Mouse (Mus musculus): ENCODE data around the gene 4930469K13Rik. TPM values are rescaled to one million over a fixed set of nuclear protein-coding genes. Genes with fewer than 3 reads are reported as not detected.
A peak's percentile ranks its signal among the peaks of the same experiment; 100 is the strongest.
"Not testable (repeated sequence)": the region's sequence is repeated elsewhere in the genome, so short reads cannot be mapped to it uniquely, and the experiment has no call there.

4930469K13Rik gene
- not detected for total RNA-seq (2021)

DNA sequence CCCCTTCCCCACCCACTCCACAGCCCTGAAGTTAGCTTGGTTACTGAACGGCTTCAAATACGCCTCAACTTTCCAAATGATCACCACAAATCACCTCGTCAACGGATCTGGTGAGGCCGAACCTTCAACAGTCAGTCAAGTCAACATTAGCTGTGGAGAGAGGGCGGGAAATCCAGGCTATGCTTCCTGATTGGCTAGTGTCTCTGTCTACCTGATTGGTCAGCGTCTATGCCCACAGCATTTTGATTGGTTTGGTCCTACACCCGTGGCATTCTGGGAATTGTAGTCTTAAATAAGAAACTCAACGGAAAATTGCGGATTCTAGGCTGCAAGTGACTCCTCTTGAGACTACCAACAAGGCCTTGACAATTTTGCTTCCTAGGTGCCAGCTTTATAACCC lies at the start of gene 4930469K13Rik:
Gene 4930469K13Rik (minus strand): TSS at position 133 of the 400 bp plus-strand sequence.
- intact Hi-C loops (cut with DNase I): no loop called here
- DNase-seq: no peak

DNA sequence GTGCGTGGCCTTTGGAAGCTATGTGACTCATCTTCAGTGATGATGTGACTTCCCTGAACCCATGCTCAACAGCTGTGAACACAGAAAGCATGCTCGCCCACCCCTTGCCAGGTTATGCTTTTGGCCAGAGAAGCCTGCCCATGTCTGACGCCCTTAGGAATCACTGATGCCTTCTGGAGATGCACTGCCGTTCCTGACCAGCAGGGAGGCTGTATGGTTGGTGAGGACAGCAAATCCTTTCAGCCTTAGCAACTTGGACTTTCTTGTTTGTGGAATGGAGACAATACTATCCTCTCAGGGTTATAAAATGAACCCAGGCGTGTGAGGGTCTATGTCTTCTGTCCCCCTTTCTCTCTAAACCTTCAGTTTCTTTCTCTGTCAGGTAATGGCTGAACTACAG lies 48.6 kb upstream of the 4930469K13Rik start:
- intact Hi-C loops (cut with DNase I): loop anchor here (10.0 kb wide), 1 partner anchor 668 kb away; no protein-coding TSS in a partner anchor
- DNase-seq: no peak

DNA sequence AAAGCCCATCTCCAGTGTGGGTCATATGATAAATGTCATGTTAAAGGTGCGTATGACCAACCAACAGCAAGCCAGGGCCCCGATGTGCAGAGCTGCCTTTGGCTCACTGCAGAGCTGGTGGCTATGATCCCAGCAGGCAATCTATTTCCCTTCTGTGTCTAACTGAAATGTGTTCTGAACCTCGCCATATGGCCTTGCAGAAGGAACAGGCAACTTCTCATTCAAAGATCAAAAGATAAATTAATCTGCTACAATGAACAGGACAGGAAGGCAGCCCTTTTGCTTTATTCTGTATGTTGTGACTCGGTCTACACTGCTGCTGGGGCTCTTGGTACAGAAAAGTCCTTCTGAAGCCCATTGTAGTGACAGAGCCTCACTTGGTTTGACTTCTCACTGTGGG lies 46.1 kb upstream of the 4930469K13Rik start:
- intact Hi-C loops (cut with DNase I): loop anchor here (10.0 kb wide), 1 partner anchor 670 kb away; no protein-coding TSS in a partner anchor
- no peak for DNase-seq

DNA sequence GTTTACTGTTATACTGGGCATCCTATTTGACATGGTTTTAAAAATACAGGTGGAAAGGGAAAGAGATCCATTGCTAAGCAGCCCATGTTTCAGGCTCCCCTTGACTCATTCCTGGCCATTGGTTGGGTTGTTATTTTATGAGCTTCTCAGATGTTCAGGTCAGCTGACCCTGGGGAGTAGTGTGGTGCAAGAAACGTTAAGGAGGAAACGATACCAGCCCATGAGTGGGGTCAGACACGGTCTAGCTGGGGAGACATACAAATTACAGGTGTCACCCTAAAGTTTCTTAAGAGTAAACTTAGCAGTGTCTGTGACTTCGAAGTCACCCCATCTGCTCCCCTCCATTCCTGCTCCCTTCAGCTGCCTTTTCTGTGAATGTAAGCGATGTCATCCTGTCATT lies 45.6 kb upstream of the 4930469K13Rik start:
- intact Hi-C loops (cut with DNase I): loop anchor here (10.0 kb wide), 1 partner anchor 671 kb away; no protein-coding TSS in a partner anchor
- DNase-seq: no peak

DNA sequence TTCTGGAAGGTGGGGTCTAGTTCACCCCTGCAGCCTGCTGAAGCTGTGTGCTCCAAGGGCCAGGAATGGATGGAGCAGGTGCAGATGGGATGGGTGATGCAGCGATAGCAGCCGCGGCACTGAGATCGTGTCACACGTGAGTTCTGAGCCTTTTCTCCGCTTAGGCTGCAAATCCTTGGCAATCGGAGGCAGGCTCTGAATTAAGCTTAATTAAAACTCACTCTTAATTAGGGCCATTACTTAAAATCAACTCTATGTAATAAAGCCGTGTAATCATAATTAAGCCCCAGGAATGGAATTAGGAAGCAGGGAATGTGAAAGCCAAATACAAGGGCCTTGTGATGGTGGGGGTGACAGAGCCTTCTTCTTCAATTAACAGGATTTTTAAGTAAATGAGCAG lies 40.9 kb upstream of the 4930469K13Rik start:
- intact Hi-C loops (cut with DNase I): no loop called here
- DNase-seq: no peak

DNA sequence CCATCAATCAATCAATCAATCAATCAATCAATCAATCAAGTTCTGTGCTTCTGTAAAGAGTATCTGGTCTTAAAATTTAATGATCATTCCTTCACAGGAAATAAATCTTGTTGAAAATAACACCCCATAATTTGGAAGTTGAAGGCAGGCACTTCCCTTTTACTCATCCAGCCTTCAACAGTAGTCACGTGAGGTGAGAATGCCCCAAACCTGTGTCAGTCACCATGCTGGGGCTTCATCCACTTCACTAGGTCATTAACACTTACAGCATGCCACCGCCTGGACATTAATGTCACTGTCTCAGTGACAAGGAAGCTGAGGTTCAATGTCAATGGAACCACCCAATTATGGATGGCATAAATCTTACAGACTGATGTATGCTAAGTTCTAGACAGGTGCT lies 30.1 kb upstream of the 4930469K13Rik start:
- intact Hi-C loops (cut with DNase I): no loop called here

DNA sequence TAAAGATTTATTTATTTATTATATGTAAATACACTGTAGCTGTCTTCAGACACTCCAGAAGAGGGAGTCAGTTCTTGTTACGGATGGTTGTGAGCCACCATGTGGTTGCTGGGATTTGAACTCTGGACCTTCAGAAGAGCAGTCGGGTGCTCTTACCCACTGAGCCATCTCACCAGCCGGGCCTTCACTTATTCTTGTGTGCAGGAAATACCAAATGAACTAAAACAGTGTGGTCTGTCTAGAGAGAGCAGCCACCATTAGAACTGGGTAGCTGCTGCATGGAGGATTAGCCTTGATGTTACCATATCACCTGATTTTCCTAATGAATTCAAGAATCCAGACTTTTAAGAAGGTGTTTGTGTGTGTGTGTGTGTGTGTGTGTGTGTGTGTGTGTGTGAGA lies 27.4 kb upstream of the 4930469K13Rik start:
- intact Hi-C loops (cut with DNase I); DNase-seq: not testable (repeated sequence)

More for the DNA sequence above, 30.1 kb upstream of the 4930469K13Rik start:
- no peak for DNase-seq

DNA sequence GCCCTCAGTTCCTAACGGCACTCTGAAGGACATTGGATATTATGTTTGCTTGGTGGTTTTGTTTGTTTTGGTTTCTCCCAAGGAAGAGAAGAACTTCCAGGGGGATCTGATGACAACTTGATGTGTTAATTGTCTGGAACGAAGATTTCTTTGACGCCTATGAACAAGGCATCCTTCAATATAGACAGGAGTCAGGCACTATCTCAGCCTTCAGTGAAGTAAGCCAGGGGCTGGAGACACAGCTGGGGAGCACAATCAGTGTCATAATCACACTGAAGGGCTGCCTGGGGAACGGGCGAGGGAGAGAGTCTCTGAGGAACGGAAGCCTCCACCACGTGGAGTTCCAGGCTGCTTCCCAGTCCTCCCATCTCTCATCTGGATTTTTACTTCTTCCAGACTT lies 26.5 kb upstream of the 4930469K13Rik start:
- no peak for DNase-seq
- intact Hi-C loops (cut with DNase I): no loop called here

DNA sequence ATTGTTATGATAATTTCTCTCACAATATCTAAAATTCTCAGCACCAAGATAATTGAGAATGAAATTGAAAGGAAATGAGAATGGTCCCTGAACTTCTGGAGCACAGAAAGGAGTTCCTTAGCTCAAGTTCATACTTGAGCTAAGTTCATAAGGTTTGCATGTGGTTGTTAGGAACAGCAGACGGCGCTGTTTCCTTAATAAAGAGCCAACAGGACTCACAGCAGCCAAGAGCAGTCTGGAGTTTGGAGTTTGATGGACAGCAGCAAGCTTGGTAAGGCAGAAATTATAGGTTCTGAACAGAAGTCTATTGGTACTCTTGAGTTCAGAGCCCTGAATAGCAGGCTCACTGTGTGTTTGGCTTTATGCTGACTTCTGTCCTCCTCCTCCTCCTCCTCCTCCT lies 24.8 kb upstream of the 4930469K13Rik start:
- peak in 1 of 2 experiments; percentile 17 for DNase-seq
- intact Hi-C loops (cut with DNase I): no loop called here

DNA sequence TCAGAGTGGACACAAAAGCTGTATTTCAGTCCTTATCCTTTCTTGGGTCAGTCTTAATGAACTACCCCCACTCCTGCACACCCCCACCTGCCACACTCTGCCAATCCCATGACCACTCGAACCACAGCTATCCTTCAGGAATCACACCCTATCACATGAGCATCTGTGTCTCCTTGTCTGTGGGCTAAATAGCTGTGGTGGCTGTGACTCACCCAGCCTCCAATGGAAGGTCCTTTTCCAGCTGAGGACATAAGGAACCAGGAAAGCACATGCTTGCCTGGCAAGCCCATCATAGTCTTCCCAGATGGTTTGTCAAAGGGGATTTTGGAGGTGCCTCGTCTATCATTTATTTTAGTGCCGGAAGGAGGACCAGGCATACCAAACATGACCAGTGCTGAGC lies 20.0 kb upstream of the 4930469K13Rik start:
- intact Hi-C loops (cut with DNase I): loop anchor here (5.0 kb wide), 1 partner anchor 106 kb away; no protein-coding TSS in a partner anchor
- no peak for DNase-seq

DNA sequence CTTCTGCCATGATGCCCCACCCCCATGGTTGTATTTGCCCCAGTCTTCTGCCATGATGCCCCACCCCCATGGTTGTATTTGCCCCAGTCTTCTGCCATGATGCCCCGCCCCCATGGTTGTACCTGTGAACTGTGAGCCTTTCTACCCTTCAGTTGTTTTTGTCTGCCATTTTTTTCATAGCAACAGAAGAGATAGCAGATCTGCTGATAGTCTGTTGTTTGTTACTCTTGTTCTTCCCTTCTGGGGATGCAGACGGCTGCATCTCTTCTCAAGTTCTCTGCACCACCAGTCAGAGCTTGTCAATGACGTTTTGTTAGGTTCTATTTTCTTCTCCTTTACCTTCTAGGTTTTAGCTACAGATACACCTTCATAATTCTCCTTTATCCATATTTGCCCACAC lies 19.2 kb upstream of the 4930469K13Rik start:
- intact Hi-C loops (cut with DNase I): loop anchor here (5.0 kb wide), 1 partner anchor 105 kb away; no protein-coding TSS in a partner anchor
- no peak for DNase-seq

DNA sequence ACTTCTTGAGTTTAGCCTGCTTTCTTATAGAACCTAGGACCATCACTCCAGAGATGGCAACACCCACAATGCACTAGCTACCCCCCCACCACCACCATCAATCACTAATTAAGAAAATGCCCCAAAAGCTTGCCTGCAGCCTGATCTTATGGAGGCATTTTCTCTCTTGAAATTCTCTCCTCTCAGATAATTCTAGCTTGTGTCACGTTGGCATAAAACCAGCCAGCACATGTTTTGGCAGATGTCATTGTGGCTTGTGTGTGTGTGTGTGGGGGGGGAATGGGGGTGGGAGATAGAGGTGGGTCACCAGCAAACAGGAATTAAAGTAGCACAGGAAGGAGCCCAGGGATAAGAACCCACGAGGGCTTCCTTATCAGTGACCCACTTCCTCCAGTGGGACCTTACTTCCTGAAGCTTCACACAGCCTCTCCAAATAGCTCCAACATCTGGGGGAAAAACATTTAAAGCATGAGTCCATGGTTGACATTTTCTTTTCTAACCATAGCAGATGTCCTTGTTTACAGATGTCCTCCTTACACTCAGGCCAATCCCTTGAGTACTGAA lies 18.3 kb upstream of the 4930469K13Rik start:
- intact Hi-C loops (cut with DNase I): loop anchor here (5.0 kb wide), 1 partner anchor 104 kb away; no protein-coding TSS in a partner anchor
- no peak for DNase-seq

DNA sequence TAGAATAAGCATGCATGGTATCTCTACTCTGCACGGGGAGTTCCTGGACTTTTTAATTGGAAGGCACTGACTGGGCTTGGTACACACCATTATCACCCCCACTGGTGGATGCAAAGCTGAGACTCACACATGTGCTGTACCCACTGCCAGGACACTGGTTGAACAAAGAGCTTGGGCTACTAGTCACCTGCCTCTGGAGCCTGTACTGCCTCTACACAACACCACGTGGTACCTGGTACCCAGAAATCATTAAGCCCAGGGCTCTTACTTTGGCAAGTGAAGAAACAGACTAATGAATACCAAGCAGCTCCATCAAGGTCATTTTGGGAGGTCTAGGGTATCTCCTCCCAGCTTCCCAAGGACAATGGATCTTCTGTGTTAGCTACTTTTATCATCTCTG lies 15.4 kb upstream of the 4930469K13Rik start:
- DNase-seq: no peak
- intact Hi-C loops (cut with DNase I): no loop called here

DNA sequence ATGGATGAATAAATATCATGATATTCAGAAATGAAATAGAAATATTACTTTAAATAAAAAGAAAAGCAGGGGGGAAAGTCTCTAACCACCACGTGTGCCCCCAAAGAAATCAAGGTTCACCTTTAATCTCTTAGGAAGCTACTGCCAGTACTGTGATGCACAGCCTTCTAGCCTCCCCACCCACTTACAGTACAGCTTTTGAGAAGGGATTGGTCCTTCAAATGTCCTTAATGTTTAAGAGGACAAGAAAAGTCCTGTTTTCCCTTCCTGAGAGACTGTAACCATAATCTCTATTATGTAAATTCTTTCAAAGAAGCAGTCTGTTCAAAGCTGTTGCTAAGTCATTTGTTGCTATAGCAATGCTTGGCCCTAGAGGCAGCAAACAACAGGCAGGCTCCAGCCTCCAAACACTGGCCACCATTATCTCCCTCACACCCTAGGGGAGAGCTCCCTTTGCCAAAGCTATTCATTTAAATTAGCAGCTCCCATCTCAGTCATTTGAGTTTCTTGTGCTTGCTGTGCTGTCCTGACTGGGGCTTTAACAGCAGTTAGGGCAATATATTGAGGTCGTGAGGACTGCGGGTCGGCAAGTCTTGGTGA lies 14.5 kb upstream of the 4930469K13Rik start:
- no peak for DNase-seq
- intact Hi-C loops (cut with DNase I): no loop called here

DNA sequence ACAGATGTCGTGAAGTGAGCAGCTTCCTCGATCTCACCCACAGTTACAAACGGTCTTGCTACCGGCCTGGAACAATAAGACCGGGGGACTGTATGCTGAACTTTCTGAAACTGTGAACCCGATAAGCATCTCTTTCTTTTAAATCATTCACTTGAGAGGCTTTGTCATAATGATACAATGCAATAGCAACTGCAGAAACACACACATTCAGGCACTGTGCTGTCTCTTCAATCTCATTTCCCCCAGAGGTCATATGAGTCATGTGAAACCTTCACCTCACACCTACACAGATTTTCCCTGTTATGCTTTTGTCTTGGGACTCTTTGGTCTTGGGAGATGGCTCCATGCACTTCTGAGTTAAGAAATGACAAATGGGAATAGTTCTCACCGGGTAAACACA lies 13.6 kb upstream of the 4930469K13Rik start:
- intact Hi-C loops (cut with DNase I): no loop called here

DNA sequence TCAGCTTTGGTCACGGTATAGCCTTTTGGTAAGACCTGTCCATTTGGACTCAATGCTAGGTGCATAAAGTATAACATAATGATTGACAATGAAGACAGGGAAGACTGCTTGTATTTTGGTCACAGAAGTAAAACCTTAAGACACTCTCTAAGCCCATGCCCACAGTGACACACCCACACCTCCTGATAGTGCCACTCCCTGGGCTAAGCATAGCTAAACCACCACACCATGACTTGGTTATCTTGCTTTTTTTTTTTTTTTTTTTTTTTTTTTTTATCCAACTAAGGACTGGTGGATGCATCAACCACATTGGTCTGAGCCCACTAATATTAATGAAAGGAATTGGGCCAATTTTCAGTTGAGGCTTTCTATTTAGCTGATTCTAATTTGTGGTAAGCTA lies 10.9 kb upstream of the 4930469K13Rik start:
- intact Hi-C loops (cut with DNase I): no loop called here
- DNase-seq: no peak

More for the DNA sequence above, 13.6 kb upstream of the 4930469K13Rik start:
- no peak for DNase-seq

DNA sequence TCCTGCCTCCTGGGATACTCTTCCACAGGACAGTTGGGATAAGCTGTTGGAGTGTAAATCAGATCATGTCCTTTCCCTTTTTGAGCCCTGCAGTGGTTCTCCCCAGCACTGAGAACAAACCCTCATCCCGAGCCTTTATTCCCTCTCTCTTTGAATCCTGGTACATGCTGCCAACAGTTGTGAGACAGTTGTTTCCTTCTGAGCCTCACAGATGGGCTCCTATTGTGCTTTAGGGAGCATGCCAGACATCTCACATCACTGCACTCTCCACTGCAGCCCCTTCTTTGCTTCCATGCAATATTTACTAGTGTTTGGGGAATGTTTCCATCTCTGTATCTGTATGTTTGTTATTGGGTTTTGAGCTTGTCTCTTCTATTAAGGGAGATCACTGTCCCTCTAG lies 6.6 kb upstream of the 4930469K13Rik start:
- intact Hi-C loops (cut with DNase I): no loop called here
- DNase-seq: no peak

DNA sequence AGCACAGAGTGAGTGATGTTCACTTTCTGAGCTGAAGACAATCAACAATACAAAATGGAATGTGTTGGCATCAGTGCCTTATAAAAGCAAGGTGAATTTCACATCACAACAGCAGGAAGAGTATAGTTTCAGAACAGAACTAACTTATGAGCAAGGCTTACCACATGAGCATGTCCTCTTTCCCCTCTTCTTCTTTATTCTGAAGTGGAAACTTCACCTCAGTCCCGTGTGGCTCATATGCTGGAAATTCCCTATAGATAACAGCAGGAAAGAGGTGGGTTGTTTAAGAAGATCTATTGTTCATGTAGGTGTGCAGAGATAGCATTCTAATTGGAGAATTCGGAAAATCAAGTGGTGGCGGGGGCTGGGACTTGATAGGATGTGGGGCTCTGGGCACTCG lies 3.5 kb upstream of the 4930469K13Rik start:
- intact Hi-C loops (cut with DNase I): no loop called here
- no peak for DNase-seq

DNA sequence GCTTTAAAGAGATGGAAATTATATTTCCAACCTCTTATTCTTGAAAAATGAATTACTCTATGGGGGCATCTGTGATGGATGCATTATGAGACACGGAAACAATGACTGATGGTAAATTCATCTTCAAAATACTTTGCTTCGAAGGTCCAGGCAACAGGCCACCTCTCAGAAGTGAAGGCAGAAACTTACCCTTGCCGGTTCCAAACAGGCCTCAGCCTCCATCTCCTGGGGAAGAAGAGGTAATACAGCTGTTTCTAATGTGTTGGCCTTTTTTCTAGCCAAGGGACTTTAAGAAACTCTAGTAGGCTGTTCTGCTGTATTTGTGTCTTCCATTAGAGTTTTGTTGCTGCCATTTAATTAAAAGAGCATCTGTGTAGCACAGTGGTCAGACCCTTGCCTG lies 11.3 kb downstream of the 4930469K13Rik start:
- intact Hi-C loops (cut with DNase I): no loop called here

DNA sequence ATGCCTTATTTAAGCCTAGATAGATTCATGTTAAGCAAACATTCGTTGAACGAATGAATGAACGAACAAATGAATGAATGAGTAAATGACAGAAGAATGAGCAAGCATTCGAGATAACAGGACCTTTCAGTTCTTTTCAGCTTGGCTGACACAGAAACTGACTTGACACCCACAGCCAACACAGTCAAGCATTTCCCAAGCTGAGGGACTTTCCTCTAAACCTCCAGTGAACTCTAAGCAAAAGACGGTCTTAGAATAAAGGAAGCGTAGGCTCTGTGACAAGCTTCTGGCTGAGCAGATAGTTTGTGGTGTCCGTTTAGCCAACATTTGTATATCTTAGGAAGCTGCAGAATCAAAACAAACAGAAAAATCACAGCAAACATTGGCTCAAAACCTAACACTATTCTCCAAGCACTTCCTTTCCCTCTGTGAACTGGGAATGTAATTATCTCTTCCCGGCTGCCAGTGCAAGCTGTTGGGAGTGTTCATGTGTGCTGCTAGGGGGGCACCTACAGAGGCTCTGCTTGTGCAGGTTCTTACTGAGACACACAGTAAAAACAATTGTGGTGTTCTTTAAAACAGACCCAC lies 12.1 kb downstream of the 4930469K13Rik start:
- intact Hi-C loops (cut with DNase I): no loop called here
- DNase-seq: no peak

More for the DNA sequence above, 11.3 kb downstream of the 4930469K13Rik start:
- DNase-seq: no peak

DNA sequence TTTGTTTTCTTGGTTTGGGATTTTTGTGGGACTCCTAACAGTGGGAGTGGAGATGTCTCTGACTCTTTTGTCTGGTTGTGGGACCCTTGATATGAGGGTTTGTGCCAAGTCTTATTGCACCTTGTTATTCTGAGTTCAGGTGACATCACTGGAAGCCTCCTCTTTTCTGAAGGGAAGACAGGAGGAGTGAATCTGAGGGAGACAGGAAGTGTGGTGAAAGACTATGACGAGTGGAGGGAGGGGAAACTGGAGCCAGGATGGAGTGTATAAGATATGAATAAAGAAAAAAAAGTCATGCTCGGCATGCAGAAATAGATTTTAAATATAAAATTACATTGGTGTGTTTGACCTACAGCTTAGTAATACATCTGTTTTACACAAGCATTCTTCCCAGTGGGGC lies 13.7 kb downstream of the 4930469K13Rik start:
- no peak for DNase-seq
- intact Hi-C loops (cut with DNase I): no loop called here

DNA sequence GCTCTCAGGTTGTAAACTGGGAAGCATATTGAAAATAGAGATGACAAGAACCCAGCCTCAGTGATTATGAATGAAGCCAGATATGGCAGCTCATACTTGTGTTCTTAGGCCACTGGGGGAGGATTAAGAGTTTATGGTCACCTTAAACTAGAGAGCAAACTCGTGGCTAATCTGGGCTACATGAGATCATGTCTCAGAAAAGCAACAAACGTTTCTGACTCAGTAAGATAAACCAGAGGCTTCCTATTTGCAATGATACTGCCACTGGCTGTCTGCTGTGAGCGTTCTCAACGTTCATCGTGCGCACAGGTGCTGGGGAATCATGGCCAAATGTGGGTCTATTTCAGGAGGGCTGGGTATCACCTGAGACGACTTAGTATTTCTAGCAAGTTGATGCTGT lies 14.6 kb downstream of the 4930469K13Rik start:
- intact Hi-C loops (cut with DNase I): no loop called here
- DNase-seq: no peak
